Mouse (Mus musculus): Measurements from ENCODE around the gene Kcnmb1.

DNA sequence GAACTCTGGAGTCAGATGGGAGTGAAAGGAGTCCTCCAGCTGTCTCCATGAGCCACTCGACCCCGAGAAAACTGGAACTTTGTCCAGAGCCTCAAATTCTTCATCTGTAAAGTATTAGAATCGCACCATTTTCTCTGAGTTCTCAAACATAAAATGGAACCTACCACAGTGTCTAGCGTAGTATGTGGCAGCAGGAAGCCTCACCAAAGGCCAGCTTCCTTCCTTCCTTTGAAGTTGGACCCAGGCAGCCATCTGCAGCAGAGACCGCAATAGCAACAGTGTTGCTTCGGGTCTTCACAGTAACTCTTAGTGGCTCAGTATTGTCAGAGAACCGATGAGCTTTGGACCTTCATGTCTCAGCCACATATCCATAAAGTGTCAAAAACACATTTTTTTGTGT lies 43.0 kb upstream of the Kcnmb1 start:
- TF ChIP-seq MAFK (IDR thresholded peaks at IDR 0.05; ENCODE audit: insufficient read depth, low read depth, low read length) (no peak), ZC3H11A (IDR thresholded peaks at IDR 0.05; ENCODE audit: borderline replicate concordance, low read depth, low read length) (no peak)

All from ES-E14 (cell line).